Mouse (Mus musculus) heart, postnatal 0 days (tissue): ENCODE measurements around the gene Syngap1. TPM values are rescaled to one million over a fixed set of nuclear protein-coding genes. Genes with fewer than 3 reads are reported as not detected.

Source experiments
- ATAC-seq: fragments of 200-750 bp; cut with Nextera tagmentation; 2 replicates; pipeline ENCODE4 v1.8.0; 2017; ENCODE audit warnings: low read depth, moderate number of reproducible peaks, moderate library complexity; ENCODE audit not compliant: insufficient read depth
- DNase-seq: peaks from one replicate; pipeline ENCODE4 v3.0.0-alpha.2; 2016; ENCODE audit warnings: low spot score
- H3K27ac ChIP-seq: fragments of 300-500 bp; sonication (generic); 2 replicates; pipeline ENCODE4 v1.5.1; 2014; ENCODE audit warnings: low read depth, mild to moderate bottlenecking
- H3K27me3 ChIP-seq: fragments of 300-500 bp; sonication (generic); 2 replicates; pipeline ENCODE4 v1.6.1; 2014; ENCODE audit warnings: low read length, mixed read lengths; ENCODE audit not compliant: control insufficient read depth, insufficient read depth
- H3K36me3 ChIP-seq: fragments of 300-500 bp; sonication (generic); replicated peaks from 2 replicates; pipeline ENCODE4 v1.6.1; 2014; ENCODE audit warnings: low read length, mixed read lengths; ENCODE audit not compliant: control insufficient read depth, insufficient read depth
- H3K4me1 ChIP-seq: fragments of 300-500 bp; sonication (generic); 2 replicates; pipeline ENCODE4 v1.6.1; 2014; ENCODE audit warnings: antibody characterized with exemption; ENCODE audit not compliant: control insufficient read depth, insufficient read depth
- H3K4me2 ChIP-seq: fragments of 300-500 bp; sonication (generic); 2 replicates; pipeline ENCODE4 v1.6.1; 2014; ENCODE audit warnings: low read depth, mild to moderate bottlenecking, low read length, moderate library complexity
- H3K4me3 ChIP-seq: fragments of 300-500 bp; sonication (generic); 2 replicates; pipeline ENCODE4 v1.5.1; 2014; ENCODE audit warnings: low read depth, low read length
- H3K9ac ChIP-seq: fragments of 300-500 bp; sonication (generic); replicated peaks from 2 replicates; pipeline ENCODE4 v1.6.1; 2014; ENCODE audit warnings: low read depth, low read length, mixed read lengths
- H3K9me3 ChIP-seq: fragments of 300-500 bp; sonication (generic); replicated peaks from 2 replicates; pipeline ENCODE4 v1.6.1; 2016; ENCODE audit warnings: low read length; ENCODE audit not compliant: control insufficient read depth
- CTCF ChIP-seq: IDR thresholded peaks from 2 replicates; pipeline ENCODE4 v1.5.1; 2016; ENCODE audit warnings: antibody characterized with exemption, control low read depth, low read depth
- EP300 ChIP-seq: IDR thresholded peaks from 2 replicates; pipeline ENCODE4 v1.6.1; 2016; ENCODE audit warnings: antibody characterized with exemption, low read depth
- WGBS: fragments of 180-500 bp; shearing (Covaris S2); extraction: QIAGEN DNeasy Blood & Tissue Kit; methylation state at CpG from one replicate; pipeline ENCODE4 v1.1.7; 2014; 5-methylcytosine and 5-hydroxymethylcytosine counted together
- polyA plus RNA-seq: library from polyadenylated mRNA; unstranded; fragments of >200 nt; fragmentation: Nextera tagmentation; extraction: Ambion mirVana; gene quantifications from 2 replicates; pipeline ENCODE4 v1.2.1, GENCODE M21; 2015
- total RNA-seq: library from RNA; depleted of rRNA; stranded (reverse); fragments of >200 nt; gene quantifications from 2 replicates; pipeline ENCODE4 v1.2.3, GENCODE M21; 2014; ENCODE audit warnings: low replicate concordance

Gene Syngap1
- total and polyA plus RNA-seq, 2 experiments from 2014 or later: 0.45 to 4.3 TPM

DNA sequence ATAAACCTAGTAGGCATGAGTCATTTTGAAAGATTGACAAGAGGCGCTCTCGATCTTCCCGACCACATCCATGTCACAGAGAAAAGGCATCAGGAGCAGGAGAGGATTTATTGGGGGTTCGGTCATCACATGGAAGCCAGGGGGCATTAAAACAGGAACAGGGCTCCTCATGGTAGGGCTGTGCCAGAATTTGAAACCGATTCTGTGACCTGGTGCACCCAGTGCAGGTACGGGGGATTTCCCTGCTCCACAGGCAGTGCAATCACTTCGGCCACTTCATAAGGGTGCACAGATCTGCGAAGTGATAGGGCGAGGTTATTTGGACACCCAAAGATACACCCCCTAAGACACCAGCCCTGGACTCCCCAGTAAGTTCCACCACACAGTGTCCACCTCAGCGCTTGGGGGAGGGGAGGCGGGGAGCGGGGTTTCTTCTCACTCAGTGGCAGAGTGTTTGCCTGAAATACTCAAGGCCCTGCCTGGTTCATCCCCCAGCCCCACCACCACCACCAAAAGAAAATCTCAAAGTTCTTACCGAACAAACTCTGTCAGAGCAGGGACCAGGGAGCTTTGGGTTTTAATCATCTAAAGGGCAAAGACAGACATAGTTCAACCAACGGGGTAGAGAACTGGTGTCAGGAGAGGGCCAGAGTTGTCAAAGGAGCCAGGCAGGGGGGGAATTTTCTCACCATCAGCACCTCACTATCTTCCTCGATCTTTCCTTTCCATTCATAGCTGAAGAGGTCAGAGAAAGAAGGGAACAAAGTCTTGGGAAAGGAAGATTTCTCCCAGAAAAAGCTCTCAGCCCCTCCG lies 3.0 kb upstream of the Syngap1 start:
- DNase-seq (no peak), ATAC-seq (no peak)
- Histone ChIP-seq H3K9me3 (no peaks in the 10 kb centered on the region), H3K27ac (peak overlapping the region; percentile 87), H3K4me2 (peak overlapping the region; percentile 97), H3K36me3 (peaks cover 21% of the 10 kb centered on the region), H3K9ac (peak overlapping the region; percentile 71), H3K4me3 (peak overlapping the region; percentile 82), H3K4me1 (peaks cover 20% of the 10 kb centered on the region), H3K27me3 (no peaks in the 10 kb centered on the region)
- TF ChIP-seq EP300 (no peak), CTCF (no peak)
- WGBS: 51% methylated on average over 16 of the region's 16 CpGs

GRCm38 (mm10) chr17:26938731-26939130 lies 2.3 kb upstream of the Syngap1 start:
- DNase-seq (no peak), ATAC-seq (no peak)
- Histone ChIP-seq H3K27me3 (no peaks in the 10 kb centered on the region), H3K9ac (peak overlapping the region; percentile 71), H3K4me3 (peak overlapping the region; percentile 82), H3K4me1 (peaks cover 14% of the 10 kb centered on the region), H3K27ac (peak overlapping the region; percentile 87), H3K9me3 (no peaks in the 10 kb centered on the region), H3K36me3 (peaks cover 21% of the 10 kb centered on the region), H3K4me2 (peak overlapping the region; percentile 97)
- TF ChIP-seq CTCF: no peak
- no peak for TF ChIP-seq EP300
- WGBS: under 1% methylated on average over 22 of the region's 22 CpGs

DNA sequence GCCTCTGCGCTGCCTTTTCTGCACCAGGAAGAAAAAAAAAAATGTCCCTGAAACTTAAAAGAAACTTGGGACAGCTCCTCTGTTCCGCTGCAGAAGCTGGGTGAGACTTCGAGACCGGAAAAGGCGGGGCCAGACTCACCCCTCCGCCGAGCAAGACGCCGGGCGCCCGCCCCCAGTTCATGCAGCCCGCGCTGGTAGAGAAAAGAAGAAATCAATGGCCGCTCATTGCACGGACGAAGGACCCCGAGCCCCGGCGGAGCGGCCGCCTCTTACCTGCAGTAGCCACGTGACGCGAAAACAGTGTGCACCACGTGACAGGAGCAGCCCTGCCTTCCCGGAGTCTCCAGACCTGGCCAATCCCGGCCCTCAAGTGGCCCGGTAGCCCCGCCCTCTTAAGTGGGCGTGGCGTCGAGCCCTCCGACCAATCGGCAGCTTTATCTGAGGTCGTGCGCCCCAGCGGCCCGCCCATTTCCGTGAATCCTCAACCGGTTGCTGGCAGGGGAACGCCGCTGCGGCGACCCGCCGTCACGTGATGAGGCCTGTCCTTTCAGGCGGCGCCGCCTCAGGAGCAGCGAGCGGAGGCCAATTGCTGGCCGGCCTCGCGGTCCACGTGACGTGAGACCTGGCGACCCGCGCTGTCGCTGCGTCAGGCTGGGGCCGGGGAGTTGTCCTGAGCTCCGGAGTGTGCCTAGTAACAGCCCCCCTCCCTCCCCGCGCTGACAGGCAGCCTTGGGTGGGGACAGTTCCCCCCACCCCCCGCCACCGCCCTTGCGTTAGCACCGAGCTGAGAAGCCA lies 1.7 kb upstream of the Syngap1 start, which contains the start of gene Cuta:
Cuta (minus strand) TSS at position 392 of the 795 bp plus-strand sequence.
- WGBS: under 1% methylated on average over 61 of the region's 70 CpGs
- Histone ChIP-seq H3K9ac (peak within 1 kb of the TSS; percentile 71), H3K4me2 (peak within 1 kb of the TSS; percentile 97), H3K9me3 (no peaks in the 10 kb centered on the region), H3K27ac (peak within 1 kb of the TSS; percentile 89), H3K4me3 (peak within 1 kb of the TSS; percentile 82), H3K4me1 (peaks cover 12% of the 10 kb centered on the region), H3K27me3 (no peaks in the 10 kb centered on the region), H3K36me3 (peaks cover 21% of the 10 kb centered on the region)
- ATAC-seq (peak; percentile 95), DNase-seq (peak; percentile 99)
- TF ChIP-seq EP300: 0 out of 2 replicates have a peak, but pooled peaks have one; percentile 47
- no peak for TF ChIP-seq CTCF

DNA sequence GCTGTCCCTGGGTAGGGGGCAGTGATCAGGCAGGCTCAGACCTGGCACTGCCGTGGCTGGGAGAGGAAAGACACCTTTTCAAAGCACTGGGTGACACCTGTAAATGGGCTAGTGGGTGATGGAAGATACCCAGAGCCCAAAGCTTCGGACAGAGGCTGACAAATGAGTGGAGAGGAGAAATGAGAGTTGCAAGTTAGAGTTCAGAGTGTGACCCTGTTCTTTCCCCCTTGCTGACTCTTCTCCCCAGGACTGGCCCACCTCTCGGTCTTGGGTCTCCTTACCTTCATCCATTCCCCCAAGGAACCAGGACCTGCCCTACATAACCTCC lies 1.1 kb upstream of the Syngap1 start:
- H3K9ac ChIP-seq: peak overlapping the region; percentile 57
- H3K9me3 ChIP-seq: no peaks in the 10 kb centered on the region
- TF ChIP-seq CTCF: no peak
- TF ChIP-seq EP300: no peak
- H3K27ac ChIP-seq: peak overlapping the region; percentile 89
- DNase-seq (no peak), ATAC-seq (no peak)
- H3K4me3 ChIP-seq: peak overlapping the region; percentile 82
- H3K36me3 ChIP-seq: peaks cover 15% of the 10 kb centered on the region
- peak overlapping the region; percentile 64 for H3K4me2 ChIP-seq
- peaks cover 12% of the 10 kb centered on the region for H3K4me1 ChIP-seq
- 2% methylated on average over 3 of the region's 3 CpGs for WGBS
- H3K27me3 ChIP-seq: no peaks in the 10 kb centered on the region

- Histone ChIP-seq H3K4me3 (peak overlapping the region; percentile 38), H3K4me1 (peaks cover 12% of the 10 kb centered on the region)
Observed at GRCm38 (mm10) chr17:26941841-26942570, 953 bp downstream of the Syngap1 start.

More at GRCm38 (mm10) chr17:26941841-26942570, 953 bp downstream of the Syngap1 start:
- Histone ChIP-seq H3K27me3 (no peaks in the 10 kb centered on the region), H3K9ac (peak overlapping the region; percentile 44; the same call in 1 of the 2 replicates), H3K4me2 (peak overlapping the region; percentile 64), H3K36me3 (peaks cover 4% of the 10 kb centered on the region), H3K9me3 (no peaks in the 10 kb centered on the region), H3K27ac (no peak overlapping the region)
- no peak for DNase-seq
- WGBS: 36% methylated on average over 4 of the region's 4 CpGs
- no peak for ATAC-seq
- TF ChIP-seq CTCF (no peak), EP300 (no peak)
